Mouse (Mus musculus) midbrain, embryonic 11.5 days (tissue): ENCODE measurements at regions not wholly inside any gene's neighbourhood (a gene's known extent, or its start where the extent isn't known, plus 50 kb on each side); places are given as distances from the start of the nearest gene placed in this dataset.

Experiments used
- ATAC-seq: fragments of 200-750 bp; cut with Nextera tagmentation; 2 replicates; pipeline ENCODE4 v1.8.0; 2017; ENCODE audit warnings: moderate TSS enrichment, moderate library complexity; ENCODE audit not compliant: low FRiP score
- DNase-seq: peaks from one replicate; pipeline ENCODE4 v3.0.0; 2015; ENCODE audit warnings: low spot score; ENCODE audit errors: missing footprints
- H3K27ac ChIP-seq: fragments of 300-500 bp; sonication (generic); 2 replicates; pipeline ENCODE4 v1.5.1; 2014; ENCODE audit warnings: low read depth, low read length
- H3K27me3 ChIP-seq: fragments of 300-500 bp; sonication (generic); 2 replicates; pipeline ENCODE4 v1.6.1; 2014; ENCODE audit warnings: mild to moderate bottlenecking, low read length, moderate library complexity, mixed read lengths; ENCODE audit not compliant: control insufficient read depth, insufficient read depth
- H3K36me3 ChIP-seq: fragments of 300-500 bp; sonication (generic); 2 replicates; pipeline ENCODE4 v1.6.1; 2014; ENCODE audit warnings: mild to moderate bottlenecking, low read length, moderate library complexity, mixed read lengths; ENCODE audit not compliant: control insufficient read depth, insufficient read depth
- H3K4me1 ChIP-seq: fragments of 300-500 bp; sonication (generic); 2 replicates; pipeline ENCODE4 v1.6.1; 2014; ENCODE audit warnings: low read length; ENCODE audit not compliant: control insufficient read depth, insufficient read depth
- H3K4me2 ChIP-seq: fragments of 300-500 bp; sonication (generic); 2 replicates; pipeline ENCODE4 v1.6.1; 2014; ENCODE audit warnings: mild to moderate bottlenecking, moderate library complexity
- H3K4me3 ChIP-seq: fragments of 300-500 bp; sonication (generic); 2 replicates; pipeline ENCODE4 v1.5.1; 2014; ENCODE audit warnings: low read depth, low read length
- H3K9ac ChIP-seq: fragments of 300-500 bp; sonication (generic); 2 replicates; pipeline ENCODE4 v1.6.1; 2014; ENCODE audit warnings: low read length
- H3K9me3 ChIP-seq: fragments of 300-500 bp; sonication (generic); 2 replicates; pipeline ENCODE4 v1.6.1; 2016; ENCODE audit warnings: low read length; ENCODE audit not compliant: control insufficient read depth
- WGBS: fragments of 180-500 bp; shearing (Covaris S2); extraction: QIAGEN DNeasy Blood & Tissue Kit; methylation state at CpG from one replicate; pipeline ENCODE4 v1.1.7; 2014; 5-methylcytosine and 5-hydroxymethylcytosine counted together

GRCm38 (mm10) chr14:55362757-55363156 is 115.8 kb upstream of the Dhrs4 start:
- Histone ChIP-seq H3K36me3 (no peaks in the 10 kb centered on the region), H3K4me1 (no peaks in the 10 kb centered on the region), H3K9ac (no peak overlapping the region), H3K4me3 (no peak overlapping the region), H3K9me3 (no peaks in the 10 kb centered on the region), H3K4me2 (no peak overlapping the region), H3K27me3 (no peaks in the 10 kb centered on the region), H3K27ac (no peak overlapping the region)
- WGBS, result 75% methylated on average over 7 of the region's 7 CpGs
- DNase-seq, result no peak
- ATAC-seq, result no peak

- no peak overlapping the region for H3K4me2 ChIP-seq
- no peaks in the 10 kb centered on the region for H3K4me1 ChIP-seq
- no peaks in the 10 kb centered on the region for H3K27me3 ChIP-seq
- no peak overlapping the region for H3K4me3 ChIP-seq
- no peak for ATAC-seq
- no peaks in the 10 kb centered on the region for H3K9me3 ChIP-seq
- H3K36me3 ChIP-seq, result no peaks in the 10 kb centered on the region
- no peak overlapping the region for H3K27ac ChIP-seq
- WGBS, result 88% methylated on average over 5 of the region's 5 CpGs
- DNase-seq, result no peak
- H3K9ac ChIP-seq, result no peak overlapping the region
These were observed 108.2 kb upstream of the Dhrs4 start for GRCm38 (mm10) chr14:55370384-55370783.

GRCm38 (mm10) chr14:55372960-55373359 is 105.6 kb upstream of the Dhrs4 start:
- no peak for ATAC-seq
- H3K4me3 ChIP-seq, result no peak overlapping the region
- no peak overlapping the region for H3K4me2 ChIP-seq
- no peak overlapping the region for H3K27ac ChIP-seq
- DNase-seq, result no peak
- no peaks in the 10 kb centered on the region for H3K27me3 ChIP-seq
- H3K4me1 ChIP-seq, result no peaks in the 10 kb centered on the region
- H3K9ac ChIP-seq, result no peak overlapping the region
- 82% methylated on average over 5 of the region's 5 CpGs for WGBS
- H3K9me3 ChIP-seq, result no peaks in the 10 kb centered on the region
- H3K36me3 ChIP-seq, result no peaks in the 10 kb centered on the region

GRCm38 (mm10) chr14:55386773-55387172 is 91.8 kb upstream of the Dhrs4 start:
- no peaks in the 10 kb centered on the region for H3K4me1 ChIP-seq
- no peaks in the 10 kb centered on the region for H3K36me3 ChIP-seq
- 60% methylated on average over 6 of the region's 6 CpGs for WGBS
- DNase-seq (no peak), ATAC-seq (no peak)
- no peaks in the 10 kb centered on the region for H3K9me3 ChIP-seq
- H3K4me2 ChIP-seq, result no peak overlapping the region
- H3K4me3 ChIP-seq, result no peak overlapping the region
- no peaks in the 10 kb centered on the region for H3K27me3 ChIP-seq
- no peak overlapping the region for H3K27ac ChIP-seq
- H3K9ac ChIP-seq, result no peak overlapping the region

- Histone ChIP-seq H3K4me3 (no peak overlapping the region), H3K9me3 (no peaks in the 10 kb centered on the region), H3K27me3 (no peaks in the 10 kb centered on the region), H3K4me2 (no peak overlapping the region), H3K36me3 (no peaks in the 10 kb centered on the region), H3K27ac (no peak overlapping the region), H3K9ac (no peak overlapping the region), H3K4me1 (no peaks in the 10 kb centered on the region)
- WGBS, result 75% methylated on average over 6 of the region's 6 CpGs
- DNase-seq (no peak), ATAC-seq (no peak)
These were observed 91.2 kb upstream of the Dhrs4 start for GRCm38 (mm10) chr14:55387378-55387777.

GRCm38 (mm10) chr14:55392390-55392789 is 86.2 kb upstream of the Dhrs4 start:
- Histone ChIP-seq H3K9ac (no peak overlapping the region), H3K4me1 (no peaks in the 10 kb centered on the region), H3K4me3 (no peak overlapping the region), H3K9me3 (no peaks in the 10 kb centered on the region), H3K27me3 (no peaks in the 10 kb centered on the region), H3K4me2 (no peak overlapping the region), H3K36me3 (no peaks in the 10 kb centered on the region), H3K27ac (no peak overlapping the region)
- ATAC-seq, result no peak
- no peak for DNase-seq
- WGBS, result 86% methylated on average over 6 of the region's 6 CpGs

GRCm38 (mm10) chr14:55406146-55406545 is 72.4 kb upstream of the Dhrs4 start:
- ATAC-seq (no peak), DNase-seq (no peak)
- WGBS, result 90% methylated on average over 2 of the region's 2 CpGs
- Histone ChIP-seq H3K9me3 (no peaks in the 10 kb centered on the region), H3K4me3 (no peak overlapping the region), H3K27me3 (no peaks in the 10 kb centered on the region), H3K36me3 (no peaks in the 10 kb centered on the region), H3K4me1 (no peaks in the 10 kb centered on the region), H3K4me2 (no peak overlapping the region), H3K9ac (no peak overlapping the region), H3K27ac (no peak overlapping the region)
